Mouse (Mus musculus) neural tube, embryonic 14.5 days (tissue): ENCODE measurements at regions not wholly inside any gene's neighbourhood (a gene's known extent, or its start where the extent isn't known, plus 50 kb on each side); places are given as distances from the start of the nearest gene placed in this dataset.

Experiments
- ATAC-seq: fragments of 200-750 bp; cut with Nextera tagmentation; 2 replicates; pipeline ENCODE4 v1.8.0; 2017; ENCODE audit warnings: low read depth, mild to moderate bottlenecking, moderate TSS enrichment, moderate library complexity
- H3K27ac ChIP-seq: fragments of 300-500 bp; sonication (generic); 2 replicates; pipeline ENCODE4 v1.5.1; 2014; ENCODE audit warnings: low read depth, mild to moderate bottlenecking, control low read depth, low read length, moderate library complexity, mixed read lengths
- H3K27me3 ChIP-seq: fragments of 300-500 bp; sonication (generic); 2 replicates; pipeline ENCODE4 v1.6.1; 2014; ENCODE audit warnings: low read length; ENCODE audit not compliant: control insufficient read depth, insufficient read depth
- H3K36me3 ChIP-seq: fragments of 300-500 bp; sonication (generic); 2 replicates; pipeline ENCODE4 v1.6.1; 2014; ENCODE audit warnings: low read length, mixed read lengths; ENCODE audit not compliant: control insufficient read depth, insufficient read depth
- H3K4me1 ChIP-seq: fragments of 300-500 bp; sonication (generic); 2 replicates; pipeline ENCODE4 v1.6.1; 2014; ENCODE audit warnings: low read length; ENCODE audit not compliant: control insufficient read depth, insufficient read depth
- H3K4me2 ChIP-seq: fragments of 300-500 bp; sonication (generic); 2 replicates; pipeline ENCODE4 v1.6.1; 2014; ENCODE audit warnings: mild to moderate bottlenecking, low read depth, low read length, control low read depth
- H3K4me3 ChIP-seq: fragments of 300-500 bp; sonication (generic); 2 replicates; pipeline ENCODE4 v1.5.1; 2014; ENCODE audit warnings: low read depth, low read length, control low read depth, mixed read lengths
- H3K9ac ChIP-seq: fragments of 300-500 bp; sonication (generic); replicated peaks from 2 replicates; pipeline ENCODE4 v1.6.1; 2014; ENCODE audit warnings: low read depth, mild to moderate bottlenecking, control low read depth, low read length, mixed read lengths
- H3K9me3 ChIP-seq: fragments of 300-500 bp; sonication (generic); 2 replicates; pipeline ENCODE4 v1.6.1; 2016; ENCODE audit warnings: low read length; ENCODE audit not compliant: control insufficient read depth
- WGBS: fragments of 180-500 bp; shearing (Covaris S2); extraction: QIAGEN DNeasy Blood & Tissue Kit; methylation state at CpG from one replicate; pipeline ENCODE4 v1.1.7; 2014; 5-methylcytosine and 5-hydroxymethylcytosine counted together

DNA sequence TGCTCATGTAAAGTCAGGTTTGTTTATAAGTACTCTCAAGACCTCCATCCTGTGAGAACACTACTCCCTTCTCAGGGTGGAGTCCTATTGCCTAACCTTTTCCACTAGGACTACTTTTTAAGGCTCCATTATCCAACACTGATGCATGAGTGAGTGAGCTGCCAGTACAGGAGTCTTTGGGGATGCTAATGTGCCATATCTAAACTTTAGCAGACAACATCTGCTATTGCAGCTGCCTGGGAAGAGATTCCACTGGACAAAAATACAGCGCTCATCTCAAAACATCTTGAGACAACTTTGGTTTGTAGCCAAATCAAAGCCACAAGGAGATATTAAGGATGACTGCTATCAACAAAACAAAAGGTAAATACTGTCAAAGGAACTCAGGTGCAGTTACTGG, 52.3 kb upstream of the Gm10985 start:
- no peaks in the 10 kb centered on the region for H3K9me3 ChIP-seq
- H3K27me3 ChIP-seq = no peaks in the 10 kb centered on the region
- ATAC-seq = no peak
- H3K4me1 ChIP-seq = no peaks in the 10 kb centered on the region
- no peaks in the 10 kb centered on the region for H3K36me3 ChIP-seq
- no peak overlapping the region for H3K27ac ChIP-seq
- WGBS = 87% methylated on average over 1 of the region's 1 CpGs
- no peak overlapping the region for H3K4me2 ChIP-seq
- no peak overlapping the region for H3K4me3 ChIP-seq
- no peak overlapping the region for H3K9ac ChIP-seq

DNA sequence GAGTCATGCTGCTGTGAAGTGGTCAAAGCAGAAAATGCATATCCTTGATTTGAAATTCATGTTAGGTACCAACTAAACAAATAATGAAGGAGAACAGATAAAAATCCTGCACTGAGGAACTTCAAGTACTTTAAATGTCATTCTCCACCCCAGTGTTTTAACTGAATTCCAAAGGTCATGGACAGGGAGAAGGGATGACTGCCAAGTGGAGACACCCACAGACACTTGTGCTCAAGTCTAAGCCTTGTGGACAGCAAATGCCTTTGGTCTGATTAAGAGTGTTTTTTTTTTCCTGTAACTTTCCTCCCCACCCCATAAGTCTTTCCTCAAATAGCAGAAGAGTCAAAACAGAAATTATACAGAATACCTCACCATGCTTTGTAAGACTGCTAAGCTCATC, 55.2 kb upstream of the Gm10985 start:
- Histone ChIP-seq H3K27me3 (no peaks in the 10 kb centered on the region), H3K9ac (no peak overlapping the region), H3K36me3 (no peaks in the 10 kb centered on the region), H3K4me3 (no peak overlapping the region), H3K4me2 (no peak overlapping the region), H3K27ac (no peak overlapping the region), H3K4me1 (no peaks in the 10 kb centered on the region), H3K9me3 (no peaks in the 10 kb centered on the region)
- no peak for ATAC-seq

DNA sequence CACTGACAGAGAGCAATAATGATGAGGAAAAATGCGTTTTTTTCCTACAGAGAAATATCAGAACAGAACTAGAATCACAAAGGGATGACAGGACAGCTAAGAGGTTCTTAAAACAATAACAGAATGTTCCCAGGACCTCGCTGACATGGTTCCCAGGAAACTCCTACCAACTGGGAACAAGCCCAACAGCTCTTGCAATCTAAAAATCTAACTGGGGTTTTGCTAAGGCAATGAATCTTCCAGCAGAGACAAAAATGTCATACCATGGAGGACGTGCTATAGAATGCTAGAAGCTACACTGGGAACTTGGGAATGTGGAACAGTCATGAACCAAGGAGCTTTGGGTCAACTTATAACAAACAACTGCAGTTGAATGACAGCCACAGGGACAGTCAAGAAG, 59.7 kb upstream of the Gm10985 start:
- no peak for ATAC-seq
- Histone ChIP-seq H3K4me3 (no peak overlapping the region), H3K27ac (no peak overlapping the region), H3K4me1 (no peaks in the 10 kb centered on the region), H3K27me3 (no peaks in the 10 kb centered on the region), H3K9me3 (no peaks in the 10 kb centered on the region), H3K36me3 (no peaks in the 10 kb centered on the region), H3K9ac (no peak overlapping the region), H3K4me2 (no peak overlapping the region)
- 68% methylated on average over 3 of the region's 3 CpGs for WGBS

DNA sequence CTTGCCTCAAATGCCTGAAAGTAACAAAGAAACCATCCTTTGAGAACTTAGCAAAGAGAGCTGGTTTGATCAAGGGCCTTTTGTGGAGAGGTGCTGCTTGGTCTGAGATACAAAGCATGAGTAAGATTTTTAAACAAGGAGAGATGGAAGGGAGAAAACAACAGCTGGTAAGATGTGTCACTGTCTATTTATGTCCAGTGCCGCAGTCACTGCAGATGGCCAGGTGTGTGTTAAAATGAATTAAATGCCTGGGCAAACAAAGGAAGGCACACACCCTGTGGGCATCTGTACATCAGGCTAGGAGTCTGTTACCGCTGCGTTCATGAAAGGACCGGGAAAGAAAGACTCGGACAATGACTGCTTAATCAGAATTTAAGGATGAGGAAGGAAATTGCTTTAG, 68.2 kb upstream of the Gm10985 start:
- Histone ChIP-seq H3K27me3 (no peaks in the 10 kb centered on the region), H3K27ac (no peak overlapping the region), H3K4me3 (no peak overlapping the region), H3K4me2 (no peak overlapping the region), H3K4me1 (no peaks in the 10 kb centered on the region), H3K36me3 (no peaks in the 10 kb centered on the region), H3K9ac (no peak overlapping the region), H3K9me3 (no peaks in the 10 kb centered on the region)
- ATAC-seq = no peak
- 54% methylated on average over 5 of the region's 5 CpGs for WGBS

DNA sequence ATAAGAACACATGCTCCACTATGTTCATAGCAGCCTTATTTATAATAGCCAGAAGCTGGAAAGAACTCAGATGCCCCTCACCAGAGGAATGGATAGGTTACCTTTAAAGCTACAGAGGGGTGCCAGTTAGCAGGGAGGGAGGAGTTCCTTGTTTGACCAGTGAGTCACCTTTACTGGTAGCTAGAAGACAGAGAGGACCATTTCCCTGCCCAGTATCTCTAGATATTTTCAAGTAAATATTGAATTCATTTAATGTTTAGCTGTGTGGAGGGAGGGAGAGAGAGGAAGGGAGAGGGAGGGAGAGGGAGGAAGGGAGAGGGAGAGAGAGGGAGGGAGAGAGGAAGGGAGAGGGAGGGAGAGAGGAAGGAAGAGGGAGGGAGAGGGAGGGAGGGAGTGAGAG, 77.3 kb upstream of the Gm10985 start:
- no peaks in the 10 kb centered on the region for H3K4me1 ChIP-seq
- no peak for ATAC-seq
- H3K9me3 ChIP-seq = no peaks in the 10 kb centered on the region
- no peaks in the 10 kb centered on the region for H3K36me3 ChIP-seq
- H3K27ac ChIP-seq = no peak overlapping the region
- no peak overlapping the region for H3K4me3 ChIP-seq
- no peaks in the 10 kb centered on the region for H3K27me3 ChIP-seq
- no peak overlapping the region for H3K4me2 ChIP-seq
- no peak overlapping the region for H3K9ac ChIP-seq

DNA sequence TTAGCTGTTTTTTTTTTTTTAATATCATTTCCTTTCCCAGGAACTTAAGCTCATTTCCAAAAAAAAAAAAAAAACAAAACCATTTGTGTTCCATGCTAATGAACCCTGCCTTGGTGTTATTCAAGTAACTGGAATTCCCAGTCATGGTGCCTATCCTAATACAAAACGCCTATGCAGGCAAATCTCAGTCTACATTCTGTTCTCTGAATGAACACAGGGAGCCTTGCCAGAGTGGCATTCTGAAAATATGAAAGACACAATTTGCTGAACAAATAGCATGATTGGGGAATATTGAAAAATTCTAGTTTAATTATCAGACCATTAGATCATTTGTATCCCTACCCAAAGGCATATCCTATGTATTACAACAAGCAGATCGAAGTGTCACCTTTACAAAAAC, 80.9 kb upstream of the Gm10985 start:
- Histone ChIP-seq H3K4me1 (no peaks in the 10 kb centered on the region), H3K4me2 (no peak overlapping the region), H3K36me3 (no peaks in the 10 kb centered on the region), H3K27ac (no peak overlapping the region), H3K9me3 (no peaks in the 10 kb centered on the region), H3K9ac (no peak overlapping the region), H3K27me3 (no peaks in the 10 kb centered on the region), H3K4me3 (no peak overlapping the region)
- ATAC-seq = no peak
- 92% methylated on average over 2 of the region's 2 CpGs for WGBS

DNA sequence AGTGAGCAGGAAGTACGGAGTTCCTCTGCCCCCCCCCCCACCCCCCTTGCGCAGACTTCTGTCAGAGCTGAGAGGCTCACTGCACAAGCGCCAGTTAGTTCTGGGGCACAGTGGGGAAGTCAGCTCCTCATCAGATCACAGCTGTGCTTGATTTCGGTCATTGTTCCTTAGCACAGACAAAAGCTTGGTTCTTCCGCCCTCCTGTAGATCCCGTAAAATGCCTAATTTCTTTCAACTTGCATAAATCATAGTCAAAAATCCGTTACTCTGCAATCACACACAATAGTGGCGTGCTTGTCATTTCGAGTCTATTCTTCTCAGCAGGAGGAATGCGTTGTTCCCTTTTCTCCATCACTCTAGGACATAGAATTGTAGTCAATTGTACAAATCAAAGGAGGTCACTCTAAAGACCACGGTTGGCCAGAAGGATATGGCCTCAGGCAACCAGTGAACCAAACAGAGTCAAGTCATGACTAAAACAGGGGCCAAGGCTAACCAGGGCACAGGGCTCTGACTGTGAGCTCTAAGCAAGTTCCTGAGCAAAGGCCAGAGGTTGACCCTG, 83.3 kb upstream of the Gm10985 start:
- Histone ChIP-seq H3K4me1 (no peaks in the 10 kb centered on the region), H3K4me3 (no peak overlapping the region), H3K36me3 (no peaks in the 10 kb centered on the region), H3K9me3 (no peaks in the 10 kb centered on the region), H3K27ac (no peak overlapping the region), H3K4me2 (peak overlapping the region; percentile 12; the same call in 1 of the 2 replicates), H3K9ac (no peak overlapping the region), H3K27me3 (no peaks in the 10 kb centered on the region)
- WGBS = 31% methylated on average over 11 of the region's 11 CpGs
- ATAC-seq = peak; percentile 65; the same call in 1 of the 2 replicates

DNA sequence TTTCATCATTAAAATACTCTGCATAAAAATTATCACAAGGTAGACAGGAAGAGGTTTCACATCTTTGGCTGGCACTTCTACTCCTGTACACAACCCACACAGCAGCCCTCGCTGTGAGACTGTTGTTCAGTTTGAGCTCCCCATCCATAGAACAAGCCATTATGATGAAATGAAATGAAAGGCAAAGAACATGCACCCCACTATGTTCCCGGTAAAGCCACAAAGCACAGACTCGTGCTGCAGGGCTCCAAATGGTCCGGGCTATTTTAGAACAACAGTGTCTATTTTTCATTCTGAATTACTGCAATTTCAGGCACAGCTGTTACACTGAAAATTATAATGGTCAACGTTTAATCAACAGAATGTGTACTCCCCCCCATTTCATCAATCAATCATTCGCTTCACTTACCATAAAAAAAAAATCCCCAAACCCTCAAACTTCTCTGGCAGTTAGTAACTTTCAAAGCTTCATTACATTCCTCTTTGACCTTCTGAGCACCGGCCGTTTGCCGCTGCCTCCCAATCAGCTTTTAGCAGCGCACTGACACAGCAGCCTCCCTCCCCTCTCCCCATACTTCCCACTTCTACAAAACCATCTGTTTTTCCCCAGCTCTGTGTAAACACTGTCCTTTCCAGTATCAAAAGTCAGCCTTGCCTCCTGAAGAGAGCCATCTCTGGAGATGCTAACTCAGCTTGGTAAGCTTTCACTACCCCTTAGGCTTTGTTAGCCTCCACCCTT, 88.6 kb upstream of the Gm10985 start:
- Histone ChIP-seq H3K36me3 (no peaks in the 10 kb centered on the region), H3K9ac (no peak overlapping the region), H3K9me3 (no peaks in the 10 kb centered on the region), H3K4me2 (no peak overlapping the region), H3K27ac (no peak overlapping the region), H3K4me3 (no peak overlapping the region), H3K27me3 (no peaks in the 10 kb centered on the region), H3K4me1 (no peaks in the 10 kb centered on the region)
- no peak for ATAC-seq
- WGBS = 43% methylated on average over 10 of the region's 10 CpGs

DNA sequence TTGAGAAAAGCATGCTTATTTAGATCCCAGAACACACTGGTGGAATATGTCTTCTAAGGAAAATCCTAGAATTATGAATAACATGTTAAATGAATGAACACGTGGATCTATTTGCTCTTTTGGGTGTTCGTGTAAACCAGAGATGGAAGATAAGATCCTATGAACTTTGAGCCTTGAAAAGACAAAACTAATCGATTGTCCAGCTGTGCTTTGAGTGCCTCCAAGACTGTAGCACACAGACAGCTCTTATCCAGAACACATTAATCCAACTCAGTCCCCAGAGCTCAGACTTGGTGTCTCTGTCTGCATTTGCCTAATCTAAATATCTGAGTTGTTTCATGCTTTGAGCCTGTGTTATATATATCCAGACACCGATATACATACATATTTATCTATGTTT, 80.0 kb upstream of the Frem2 start:
- ATAC-seq = no peak
- no peaks in the 10 kb centered on the region for H3K4me1 ChIP-seq
- no peaks in the 10 kb centered on the region for H3K36me3 ChIP-seq
- H3K4me3 ChIP-seq = no peak overlapping the region
- no peaks in the 10 kb centered on the region for H3K9me3 ChIP-seq
- no peak overlapping the region for H3K4me2 ChIP-seq
- H3K27ac ChIP-seq = no peak overlapping the region
- 90% methylated on average over 4 of the region's 4 CpGs for WGBS
- no peak overlapping the region for H3K9ac ChIP-seq
- no peaks in the 10 kb centered on the region for H3K27me3 ChIP-seq
